Mouse (Mus musculus) kidney, embryonic 14.5 days (tissue): ENCODE results near the gene B430218F22Rik. TPM values are rescaled to one million over a fixed set of nuclear protein-coding genes. Genes with fewer than 3 reads are reported as not detected.
"Not testable (repeated sequence)": the region's sequence is repeated elsewhere in the genome, so short reads cannot be mapped to it uniquely, and the experiment has no call there.

Experiments
- ATAC-seq: fragments of 200-750 bp; cut with Nextera tagmentation; 2 replicates; pipeline ENCODE4 v1.8.0; 2017; ENCODE audit warnings: moderate number of reproducible peaks, mild to moderate bottlenecking, moderate TSS enrichment, moderate library complexity; ENCODE audit not compliant: low FRiP score, low TSS enrichment
- H3K27ac ChIP-seq: fragments of 300-500 bp; sonication (generic); 2 replicates; pipeline ENCODE4 v1.5.1; 2014; ENCODE audit warnings: low read depth, mild to moderate bottlenecking, low read length, moderate library complexity, mixed read lengths
- H3K27me3 ChIP-seq: fragments of 300-500 bp; sonication (generic); 2 replicates; pipeline ENCODE4 v1.6.1; 2014; ENCODE audit warnings: mild to moderate bottlenecking, low read length; ENCODE audit not compliant: control insufficient read depth, insufficient read depth
- H3K36me3 ChIP-seq: fragments of 300-500 bp; sonication (generic); 2 replicates; pipeline ENCODE4 v1.6.1; 2014; ENCODE audit warnings: low read length, mixed read lengths; ENCODE audit not compliant: control insufficient read depth, insufficient read depth
- H3K4me1 ChIP-seq: fragments of 300-500 bp; sonication (generic); 2 replicates; pipeline ENCODE4 v1.6.1; 2014; ENCODE audit warnings: low read length, mixed read lengths; ENCODE audit not compliant: control insufficient read depth, insufficient read depth
- H3K4me2 ChIP-seq: fragments of 300-500 bp; sonication (generic); replicated peaks from 2 replicates; pipeline ENCODE4 v1.6.1; 2014; ENCODE audit warnings: low read depth, mild to moderate bottlenecking, low read length
- H3K4me3 ChIP-seq: fragments of 300-500 bp; sonication (generic); 2 replicates; pipeline ENCODE4 v1.5.1; 2014; ENCODE audit warnings: mild to moderate bottlenecking, low read length
- H3K9ac ChIP-seq: fragments of 300-500 bp; sonication (generic); 2 replicates; pipeline ENCODE4 v1.6.1; 2014; ENCODE audit warnings: low read depth, mild to moderate bottlenecking, low read length, moderate library complexity
- H3K9me3 ChIP-seq: fragments of 300-500 bp; sonication (generic); 2 replicates; pipeline ENCODE4 v1.6.1; 2016; ENCODE audit warnings: low read length; ENCODE audit not compliant: control insufficient read depth
- WGBS: fragments of 180-500 bp; shearing (Covaris S2); extraction: QIAGEN DNeasy Blood & Tissue Kit; methylation state at CpG from one replicate; pipeline ENCODE4 v1.1.7; 2014; 5-methylcytosine and 5-hydroxymethylcytosine counted together
- polyA plus RNA-seq: library from polyadenylated mRNA; unstranded; fragments of >200 nt; fragmentation: Nextera tagmentation; extraction: Ambion mirVana; gene quantifications from 2 replicates; pipeline ENCODE4 v1.2.1, GENCODE M21; 2014

Gene B430218F22Rik
- polyA plus RNA-seq = 0.41 and 1.2 TPM in 2 replicates

DNA sequence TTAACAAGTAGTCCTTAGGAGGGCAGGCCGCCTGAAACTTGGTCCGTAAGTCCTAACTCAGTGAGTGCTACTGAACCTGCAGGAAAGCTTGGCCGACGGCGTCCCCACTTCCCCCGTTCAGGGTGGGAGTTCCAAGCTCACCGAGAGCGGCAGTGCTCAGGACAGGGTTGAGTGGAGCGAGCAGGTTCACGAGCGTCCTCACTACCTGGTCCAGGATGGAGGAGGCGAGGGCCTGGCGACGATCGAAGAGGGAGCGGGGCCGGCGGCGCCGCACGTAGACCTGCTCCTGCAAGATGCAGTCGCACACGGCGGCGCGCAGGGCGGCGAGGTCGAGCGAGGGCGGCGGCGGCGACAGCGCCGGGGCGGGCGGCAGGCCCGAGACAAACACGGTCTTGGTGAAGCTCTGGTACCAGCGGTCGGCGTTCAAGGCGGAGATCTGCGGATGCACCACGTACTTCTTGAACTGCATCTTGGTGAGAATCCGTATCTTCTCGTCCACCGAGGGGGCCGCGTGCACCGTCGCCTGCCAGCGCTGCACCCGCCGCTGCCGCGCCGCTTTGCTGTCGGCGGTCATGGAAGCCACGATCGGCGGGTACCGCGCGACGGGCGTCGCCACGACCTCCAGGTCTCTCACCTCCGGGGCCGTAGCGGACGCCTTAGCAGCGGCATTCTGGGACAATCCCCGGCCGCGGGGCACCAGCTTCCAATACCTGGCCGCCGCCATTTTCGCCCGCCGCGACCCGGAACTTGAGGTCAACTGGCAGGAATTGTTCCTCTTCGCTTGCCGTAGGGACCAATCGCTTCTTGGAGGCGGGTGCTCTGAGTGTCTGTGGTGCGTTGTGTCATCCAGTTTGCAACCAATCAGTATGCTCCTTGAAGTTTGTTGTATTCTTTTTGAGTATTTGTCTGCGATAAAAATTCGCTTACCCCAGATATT lies at the start of gene B430218F22Rik, which contains the start of gene Mrps30:
B430218F22Rik (plus strand) TSS at position 120 of the 937 bp plus-strand sequence.
Mrps30 (minus strand) TSS at position 742 of the 937 bp plus-strand sequence.
- ATAC-seq = peak; percentile 97
- under 1% methylated on average over 93 of the region's 93 CpGs for WGBS
- peak within 1 kb of the TSS; percentile 85 for H3K27ac ChIP-seq
- peak within 1 kb of the TSS; percentile 87 for H3K9ac ChIP-seq
- peak within 1 kb of the TSS; percentile 75 for H3K4me2 ChIP-seq
- H3K36me3 ChIP-seq = peaks cover 32% of the 10 kb centered on the region
- H3K9me3 ChIP-seq = no peaks in the 10 kb centered on the region
- peak within 1 kb of the TSS; percentile 91 for H3K4me3 ChIP-seq
- H3K4me1 ChIP-seq = peaks cover 5% of the 10 kb centered on the region; the same call in 1 of the 2 replicates
- no peaks in the 10 kb centered on the region for H3K27me3 ChIP-seq

DNA sequence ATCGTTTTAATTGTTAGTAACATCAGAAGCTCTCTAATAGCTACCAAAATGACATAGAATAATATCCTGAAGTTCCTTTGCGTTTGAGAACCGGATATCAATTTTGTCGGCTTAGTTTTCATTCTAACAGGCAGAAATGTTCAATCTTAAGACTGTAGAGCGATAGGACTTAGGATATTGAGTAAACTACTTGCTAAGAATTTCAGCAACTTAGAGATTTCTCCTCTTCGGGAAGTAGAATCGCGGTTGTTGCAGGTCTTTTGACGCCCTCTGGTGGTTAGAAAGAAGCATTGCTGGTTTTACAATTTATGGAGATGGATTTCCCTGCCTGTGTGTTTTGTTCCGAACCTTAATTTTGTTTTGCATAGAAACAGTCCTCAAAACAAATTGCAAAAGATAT lies 36.2 kb upstream of the B430218F22Rik start:
- no peaks in the 10 kb centered on the region for H3K9me3 ChIP-seq
- H3K27ac ChIP-seq = no peak overlapping the region
- ATAC-seq = no peak
- 20% methylated on average over 10 of the region's 10 CpGs for WGBS
- no peak overlapping the region for H3K4me3 ChIP-seq
- no peaks in the 10 kb centered on the region for H3K4me1 ChIP-seq
- H3K4me2 ChIP-seq = no peak overlapping the region
- no peak overlapping the region for H3K9ac ChIP-seq
- no peaks in the 10 kb centered on the region for H3K27me3 ChIP-seq
- no peaks in the 10 kb centered on the region for H3K36me3 ChIP-seq

DNA sequence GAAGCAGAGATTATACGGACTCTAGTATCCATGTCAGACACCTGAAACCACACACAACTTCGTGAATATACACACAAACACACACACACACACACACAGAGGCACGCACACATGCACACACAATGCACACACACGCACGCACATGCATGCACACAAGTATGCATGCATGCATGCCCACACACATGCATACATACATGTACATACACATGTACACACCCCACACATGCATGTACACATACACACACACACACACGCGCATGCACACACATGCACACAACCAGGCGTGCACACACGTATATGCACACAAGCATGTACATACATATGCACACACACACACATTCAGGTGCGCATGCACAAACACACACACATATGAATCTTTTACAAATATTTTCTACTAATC lies 35.6 kb upstream of the B430218F22Rik start:
- Histone ChIP-seq H3K4me2 (no peak overlapping the region), H3K36me3 (no peaks in the 10 kb centered on the region), H3K27me3 (no peaks in the 10 kb centered on the region), H3K4me3 (no peak overlapping the region), H3K4me1 (no peaks in the 10 kb centered on the region), H3K27ac (no peak overlapping the region), H3K9me3 (no peaks in the 10 kb centered on the region), H3K9ac (no peak overlapping the region)
- 90% methylated on average over 10 of the region's 10 CpGs for whole genome bisulfite sequencing
- no peak for ATAC-seq

DNA sequence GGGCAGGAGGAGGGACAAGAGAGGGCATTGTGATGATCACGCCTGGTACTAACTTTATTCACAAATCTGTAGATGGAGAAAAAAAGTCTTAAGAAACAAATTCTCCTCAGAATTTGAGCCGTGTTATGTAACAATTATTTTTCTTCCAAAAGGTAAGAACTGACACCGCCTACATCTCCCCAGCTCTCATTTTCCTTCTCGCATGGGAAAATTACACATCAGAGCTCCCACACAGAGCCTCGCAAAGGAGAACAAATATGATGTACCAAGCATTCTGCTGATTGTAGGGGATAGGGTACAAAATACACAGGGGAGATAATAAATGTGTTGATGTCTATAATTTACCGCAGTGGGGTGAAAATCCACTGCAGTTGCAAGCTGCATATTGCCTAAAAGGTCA lies 23.1 kb upstream of the B430218F22Rik start:
- no peaks in the 10 kb centered on the region for H3K4me1 ChIP-seq
- H3K27ac ChIP-seq = no peak overlapping the region
- H3K36me3 ChIP-seq = no peaks in the 10 kb centered on the region
- WGBS = 90% methylated on average over 6 of the region's 6 CpGs
- no peak for ATAC-seq
- H3K9ac ChIP-seq = no peak overlapping the region
- H3K9me3 ChIP-seq = no peaks in the 10 kb centered on the region
- no peaks in the 10 kb centered on the region for H3K27me3 ChIP-seq
- no peak overlapping the region for H3K4me3 ChIP-seq
- H3K4me2 ChIP-seq = no peak overlapping the region

DNA sequence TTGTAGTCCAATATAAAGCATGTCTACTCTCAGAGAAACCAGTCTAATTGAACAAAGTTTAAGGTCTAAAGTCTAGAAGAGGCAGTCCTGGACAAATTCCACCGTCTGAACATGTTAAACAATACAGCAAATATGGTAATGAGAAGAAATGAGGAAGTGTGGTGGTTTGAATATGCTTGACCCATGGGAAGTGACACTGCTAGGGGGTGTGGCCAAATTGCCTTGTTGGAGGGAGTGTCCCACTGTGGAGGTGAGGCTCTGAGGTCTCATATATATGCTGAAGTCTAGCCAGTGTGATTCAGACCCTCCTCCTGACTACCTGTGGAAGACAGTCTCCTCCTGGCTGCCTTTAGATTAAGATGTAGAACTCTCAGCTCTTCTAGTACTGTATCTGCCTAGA lies 20.7 kb upstream of the B430218F22Rik start:
- H3K4me1 ChIP-seq = no peaks in the 10 kb centered on the region
- no peak overlapping the region for H3K9ac ChIP-seq
- no peaks in the 10 kb centered on the region for H3K9me3 ChIP-seq
- no peak overlapping the region for H3K4me3 ChIP-seq
- ATAC-seq = no peak
- H3K27me3 ChIP-seq = no peaks in the 10 kb centered on the region
- H3K4me2 ChIP-seq = no peak overlapping the region
- H3K36me3 ChIP-seq = no peaks in the 10 kb centered on the region
- no peak overlapping the region for H3K27ac ChIP-seq
- WGBS = 76% methylated on average over 1 of the region's 1 CpGs

DNA sequence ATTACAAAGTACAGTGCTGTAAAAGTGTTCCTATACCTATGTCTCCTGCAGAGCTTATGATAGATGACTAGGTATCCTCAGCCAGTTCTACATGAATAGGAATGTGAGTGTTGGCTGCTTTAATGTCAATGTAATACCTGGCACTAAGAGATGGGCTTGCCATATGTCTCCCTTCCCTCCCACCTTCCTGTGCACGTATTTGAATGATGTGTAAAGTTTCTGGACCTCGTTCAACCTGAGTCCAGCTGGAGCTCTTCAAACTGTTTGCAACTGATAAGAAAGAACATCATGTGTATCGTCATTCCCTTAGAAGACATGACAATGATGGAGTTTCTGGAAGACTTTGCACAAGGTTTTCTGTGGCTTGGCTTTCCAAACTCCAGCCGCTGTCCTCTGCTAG lies 13.6 kb upstream of the B430218F22Rik start:
- peaks cover 8% of the 10 kb centered on the region for H3K36me3 ChIP-seq
- no peak overlapping the region for H3K27ac ChIP-seq
- no peak overlapping the region for H3K4me3 ChIP-seq
- H3K9me3 ChIP-seq = no peaks in the 10 kb centered on the region
- no peak overlapping the region for H3K9ac ChIP-seq
- 76% methylated on average over 4 of the region's 4 CpGs for WGBS
- H3K4me2 ChIP-seq = no peak overlapping the region
- H3K27me3 ChIP-seq = no peaks in the 10 kb centered on the region
- ATAC-seq = no peak
- no peaks in the 10 kb centered on the region for H3K4me1 ChIP-seq

DNA sequence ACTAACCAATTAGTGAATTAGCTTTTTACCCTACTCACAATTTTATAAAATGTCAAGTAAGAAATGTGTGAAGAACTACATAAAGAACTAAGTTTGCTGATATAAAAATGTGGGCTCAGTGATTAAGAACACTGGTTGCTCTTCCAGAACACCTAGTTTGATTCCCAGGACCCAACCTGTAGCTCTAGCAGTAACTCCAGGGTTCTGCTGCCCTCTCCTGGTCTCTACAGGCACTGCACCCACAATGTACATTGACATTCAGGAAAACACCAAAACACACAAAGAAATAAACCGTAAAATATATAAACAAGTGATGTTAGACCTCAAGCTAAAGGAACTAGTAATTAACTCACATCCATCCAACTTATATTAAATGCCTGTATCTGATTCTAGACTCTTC lies 7.3 kb upstream of the B430218F22Rik start:
- ATAC-seq = no peak
- no peak overlapping the region for H3K27ac ChIP-seq
- 80% methylated on average over 1 of the region's 1 CpGs for WGBS
- H3K4me1 ChIP-seq = no peaks in the 10 kb centered on the region
- no peak overlapping the region for H3K4me2 ChIP-seq
- no peaks in the 10 kb centered on the region for H3K9me3 ChIP-seq
- H3K27me3 ChIP-seq = no peaks in the 10 kb centered on the region
- H3K36me3 ChIP-seq = peaks cover 48% of the 10 kb centered on the region
- no peak overlapping the region for H3K4me3 ChIP-seq
- H3K9ac ChIP-seq = no peak overlapping the region

DNA sequence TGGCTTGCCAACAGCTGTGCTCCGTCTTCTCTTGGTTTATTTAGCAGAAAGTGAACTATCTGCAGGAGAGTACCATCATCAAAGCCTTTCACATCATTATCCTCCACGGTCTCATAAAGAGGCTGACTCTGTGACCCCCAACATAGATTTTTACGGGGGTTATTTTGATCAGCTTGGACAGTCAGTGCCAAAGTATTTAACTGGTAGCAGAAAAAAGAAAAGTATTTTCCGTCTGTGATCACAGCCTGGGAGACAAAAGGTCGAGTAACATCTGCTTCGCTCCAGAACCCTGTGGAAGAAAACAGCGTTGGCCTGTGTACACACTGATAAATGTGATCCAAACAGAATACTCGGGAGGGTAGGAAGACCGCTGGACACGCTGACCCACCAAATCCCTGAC lies 6.0 kb upstream of the B430218F22Rik start:
- H3K36me3 ChIP-seq = peaks cover 57% of the 10 kb centered on the region
- H3K4me1 ChIP-seq = no peaks in the 10 kb centered on the region; the same call in 1 of the 2 replicates
- H3K4me2 ChIP-seq = no peak overlapping the region
- no peaks in the 10 kb centered on the region for H3K27me3 ChIP-seq
- WGBS = 32% methylated on average over 10 of the region's 10 CpGs
- H3K9ac ChIP-seq = no peak overlapping the region
- peak; percentile 74 for ATAC-seq
- H3K9me3 ChIP-seq = no peaks in the 10 kb centered on the region
- no peak overlapping the region for H3K4me3 ChIP-seq
- H3K27ac ChIP-seq = no peak overlapping the region

DNA sequence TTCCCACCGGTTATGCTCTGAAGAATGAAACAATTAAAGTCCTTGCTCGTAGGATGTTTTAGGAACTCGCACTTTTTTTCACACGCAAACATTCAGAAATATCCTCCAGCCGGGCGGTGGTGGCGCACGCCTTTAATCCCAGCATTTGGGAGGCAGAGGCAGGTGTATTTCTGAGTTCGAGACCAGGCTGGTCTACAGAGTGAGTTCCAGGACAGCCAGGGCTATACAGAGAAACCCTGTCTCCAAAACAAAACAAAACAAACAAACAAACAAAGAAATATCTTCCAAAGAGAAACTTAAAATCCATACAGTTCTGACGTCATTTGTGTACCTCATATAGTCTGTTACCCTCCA lies 995 bp downstream of the B430218F22Rik start:
- WGBS = 9% methylated on average over 10 of the region's 10 CpGs
- Histone ChIP-seq H3K4me3 (peak overlapping the region; percentile 91), H3K4me2 (peak overlapping the region; percentile 32), H3K36me3 (peaks cover 26% of the 10 kb centered on the region)
- not testable (repeated sequence) for H3K27me3 ChIP-seq, H3K27ac ChIP-seq, H3K9ac ChIP-seq, H3K4me1 ChIP-seq, H3K9me3 ChIP-seq
- ATAC-seq = peak; percentile 44
